Mouse (Mus musculus) heart, embryonic 14.5 days (tissue): ENCODE results near the gene Gpr31b. TPM values are rescaled to one million over a fixed set of nuclear protein-coding genes. Genes with fewer than 3 reads are reported as not detected.
"Not testable (repeated sequence)": the region's sequence is repeated elsewhere in the genome, so short reads cannot be mapped to it uniquely, and the experiment has no call there.

ENCODE experiments used
- ATAC-seq: fragments of 200-750 bp; cut with Nextera tagmentation; 2 replicates; pipeline ENCODE4 v1.8.0; 2017; ENCODE audit warnings: low read depth, moderate TSS enrichment; ENCODE audit not compliant: insufficient number of reproducible peaks, insufficient read depth, low FRiP score
- H3K27ac ChIP-seq, 2 experiments: fragments of 200-500 bp in 1 of 2; fragments of 300-500 bp in 1 of 2; sonication (generic) in 1 of 2; replicated peaks in 1 of 2; 2 replicates each; pipeline ENCODE4 v1.5.1; 2012 to 2014; ENCODE audit warnings: low read depth in 2 of 2, low read length in 2 of 2, control low read depth in 1 of 2, mild to moderate bottlenecking in 1 of 2, mixed read lengths in 1 of 2; ENCODE audit not compliant: control insufficient read depth in 1 of 2, insufficient read depth in 1 of 2
- H3K27me3 ChIP-seq: fragments of 300-500 bp; sonication (generic); 2 replicates; pipeline ENCODE4 v1.6.1; 2014; ENCODE audit warnings: mild to moderate bottlenecking, low read length, control low read depth; ENCODE audit not compliant: control insufficient read depth, insufficient read depth
- H3K36me3 ChIP-seq: fragments of 300-500 bp; sonication (generic); 2 replicates; pipeline ENCODE4 v1.6.1; 2014; ENCODE audit warnings: mild to moderate bottlenecking, control low read depth, low read length, mixed read lengths; ENCODE audit not compliant: control insufficient read depth, insufficient read depth
- H3K4me1 ChIP-seq, 2 experiments: fragments of 200-500 bp in 1 of 2; fragments of 300-500 bp in 1 of 2; sonication (generic) in 1 of 2; 2 replicates each; pipeline ENCODE4 v1.6.1; 2012 to 2014; ENCODE audit warnings: low read length in 2 of 2, control low read depth in 1 of 2, mixed read lengths in 1 of 2; ENCODE audit not compliant: control insufficient read depth in 2 of 2, insufficient read depth in 2 of 2
- H3K4me2 ChIP-seq: fragments of 300-500 bp; sonication (generic); 2 replicates; pipeline ENCODE4 v1.6.1; 2014; ENCODE audit warnings: mild to moderate bottlenecking, low read length
- H3K4me3 ChIP-seq, 2 experiments: fragments of 200-500 bp in 1 of 2; fragments of 300-500 bp in 1 of 2; sonication (generic) in 1 of 2; 2 replicates each; pipeline ENCODE4 v1.5.1; 2012 to 2014; ENCODE audit warnings: low read length in 2 of 2, mild to moderate bottlenecking in 2 of 2, control low read depth in 1 of 2, low read depth in 1 of 2, moderate library complexity in 1 of 2; ENCODE audit not compliant: control insufficient read depth in 1 of 2, insufficient read depth in 1 of 2
- H3K9ac ChIP-seq: fragments of 300-500 bp; sonication (generic); 2 replicates; pipeline ENCODE4 v1.6.1; 2014; ENCODE audit warnings: mild to moderate bottlenecking, low read length
- H3K9me3 ChIP-seq: fragments of 300-500 bp; sonication (generic); 2 replicates; pipeline ENCODE4 v1.6.1; 2016; ENCODE audit warnings: low read length, control low read depth; ENCODE audit not compliant: control insufficient read depth
- WGBS: fragments of 180-500 bp; shearing (Covaris S2); extraction: QIAGEN DNeasy Blood & Tissue Kit; methylation state at CpG from one replicate; pipeline ENCODE4 v1.1.7; 2014; 5-methylcytosine and 5-hydroxymethylcytosine counted together
- polyA plus RNA-seq: library from polyadenylated mRNA; unstranded; fragments of >200 nt; fragmentation: Nextera tagmentation; extraction: Ambion mirVana; gene quantifications from 2 replicates; pipeline ENCODE4 v1.2.1, GENCODE M21; 2014

The Gpr31b gene
- polyA plus RNA-seq = 0.30 TPM in 1 of 2 replicates, not detected in the other

GRCm38 (mm10) chr17:13052124-13052813 lies at the start of gene Gpr31b:
Gene Gpr31b (minus strand): TSS chr17:13052296.
- not testable (repeated sequence) for H3K36me3 ChIP-seq, H3K9ac ChIP-seq, H3K9me3 ChIP-seq, ATAC-seq, H3K4me3 ChIP-seq, H3K4me2 ChIP-seq, H3K4me1 ChIP-seq, H3K27me3 ChIP-seq, H3K27ac ChIP-seq
- WGBS = no CpG with 5 or more reads among the region's 8 CpGs

- not testable (repeated sequence) for H3K4me3 ChIP-seq, H3K36me3 ChIP-seq, H3K27me3 ChIP-seq, H3K4me2 ChIP-seq, H3K9ac ChIP-seq, H3K4me1 ChIP-seq, ATAC-seq, H3K27ac ChIP-seq, H3K9me3 ChIP-seq
- no CpG with 5 or more reads among the region's 4 CpGs for WGBS
These were observed 40.9 kb upstream of the Gpr31b start for GRCm38 (mm10) chr17:13092960-13093359.

GRCm38 (mm10) chr17:13092100-13092764 lies 40.1 kb upstream of the Gpr31b start:
- not testable (repeated sequence) for H3K4me2 ChIP-seq, H3K27me3 ChIP-seq, H3K4me1 ChIP-seq, H3K4me3 ChIP-seq, H3K36me3 ChIP-seq, H3K9me3 ChIP-seq, H3K27ac ChIP-seq, ATAC-seq, H3K9ac ChIP-seq
- WGBS = 69% methylated on average over 5 of the region's 8 CpGs

GRCm38 (mm10) chr17:13091510-13091909 lies 39.4 kb upstream of the Gpr31b start:
- not testable (repeated sequence) for H3K9ac ChIP-seq, H3K4me2 ChIP-seq, H3K27me3 ChIP-seq, H3K4me1 ChIP-seq, H3K4me3 ChIP-seq, H3K9me3 ChIP-seq, H3K27ac ChIP-seq, H3K36me3 ChIP-seq
- 80% methylated on average over 1 of the region's 1 CpGs for WGBS
- ATAC-seq = peak; percentile 31; the same call in 1 of the 2 replicates

GRCm38 (mm10) chr17:13069227-13069626 lies 17.1 kb upstream of the Gpr31b start:
- not testable (repeated sequence) for H3K4me1 ChIP-seq, H3K9ac ChIP-seq, H3K36me3 ChIP-seq, H3K9me3 ChIP-seq, ATAC-seq, H3K4me2 ChIP-seq, H3K4me3 ChIP-seq, H3K27me3 ChIP-seq, H3K27ac ChIP-seq
- WGBS = 74% methylated on average over 3 of the region's 5 CpGs

GRCm38 (mm10) chr17:13067864-13068385 lies 15.8 kb upstream of the Gpr31b start:
- H3K9me3 ChIP-seq, H3K4me3 ChIP-seq, H3K4me1 ChIP-seq, H3K36me3 ChIP-seq, H3K9ac ChIP-seq, H3K27me3 ChIP-seq, H3K27ac ChIP-seq, ATAC-seq, H3K4me2 ChIP-seq: not testable (repeated sequence)
- WGBS = 100% methylated on average over 1 of the region's 4 CpGs

- not testable (repeated sequence) for H3K36me3 ChIP-seq, H3K4me1 ChIP-seq, ATAC-seq, H3K27ac ChIP-seq, H3K27me3 ChIP-seq, H3K9me3 ChIP-seq, H3K9ac ChIP-seq, H3K4me3 ChIP-seq, H3K4me2 ChIP-seq
- 21% methylated on average over 4 of the region's 7 CpGs for WGBS
These were observed 10.8 kb upstream of the Gpr31b start for GRCm38 (mm10) chr17:13062882-13063281.
